Mouse (Mus musculus): ENCODE measurements around the gene Sigirr. TPM values are rescaled to one million over a fixed set of nuclear protein-coding genes. Genes with fewer than 3 reads are reported as not detected.

Sigirr gene
- 35.5 to 39.1 TPM (median 37.6 TPM) in 4 replicates for total RNA-seq (2023; ENCODE audit: inconsistent age)

GRCm38 (mm10) chr7:141099911-141100691 is at the start of gene Sigirr:
TSS of gene Sigirr (minus strand) at chr7:141100572.

GRCm38 (mm10) chr7:141122245-141122644 is 21.9 kb upstream of the Sigirr start, which contains the start of gene Ptdss2:
TSS of gene Ptdss2 (plus strand) at chr7:141122382.

DNA sequence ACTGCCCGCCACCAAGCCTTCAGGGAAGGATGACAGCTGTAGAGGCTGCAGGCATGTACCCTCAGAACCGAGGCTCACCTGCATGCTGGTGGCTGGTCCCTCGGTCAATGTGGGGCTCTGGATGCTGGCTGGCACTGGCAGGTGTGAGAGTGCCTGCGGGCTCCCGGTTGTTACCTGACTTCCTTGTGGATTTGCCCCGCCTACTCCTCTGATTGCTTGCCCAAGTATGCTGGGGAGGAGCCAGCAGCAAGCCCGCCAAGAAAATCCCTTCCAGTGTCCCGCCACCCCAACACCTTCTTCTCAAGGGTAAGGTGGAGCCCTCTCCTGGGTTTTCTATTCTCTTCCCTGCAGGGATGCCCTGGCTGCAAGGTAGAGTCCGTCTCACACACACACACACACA is 17.3 kb upstream of the Sigirr start, which contains the start of gene Ano9:
TSS of gene Ano9 (minus strand) at position 171 of the 400 bp plus-strand sequence.

GRCm38 (mm10) chr7:141077841-141078240 is 22.5 kb downstream of the Sigirr start, which contains the start of gene Pkp3:
TSS of gene Pkp3 (plus strand) at chr7:141078218.

DNA sequence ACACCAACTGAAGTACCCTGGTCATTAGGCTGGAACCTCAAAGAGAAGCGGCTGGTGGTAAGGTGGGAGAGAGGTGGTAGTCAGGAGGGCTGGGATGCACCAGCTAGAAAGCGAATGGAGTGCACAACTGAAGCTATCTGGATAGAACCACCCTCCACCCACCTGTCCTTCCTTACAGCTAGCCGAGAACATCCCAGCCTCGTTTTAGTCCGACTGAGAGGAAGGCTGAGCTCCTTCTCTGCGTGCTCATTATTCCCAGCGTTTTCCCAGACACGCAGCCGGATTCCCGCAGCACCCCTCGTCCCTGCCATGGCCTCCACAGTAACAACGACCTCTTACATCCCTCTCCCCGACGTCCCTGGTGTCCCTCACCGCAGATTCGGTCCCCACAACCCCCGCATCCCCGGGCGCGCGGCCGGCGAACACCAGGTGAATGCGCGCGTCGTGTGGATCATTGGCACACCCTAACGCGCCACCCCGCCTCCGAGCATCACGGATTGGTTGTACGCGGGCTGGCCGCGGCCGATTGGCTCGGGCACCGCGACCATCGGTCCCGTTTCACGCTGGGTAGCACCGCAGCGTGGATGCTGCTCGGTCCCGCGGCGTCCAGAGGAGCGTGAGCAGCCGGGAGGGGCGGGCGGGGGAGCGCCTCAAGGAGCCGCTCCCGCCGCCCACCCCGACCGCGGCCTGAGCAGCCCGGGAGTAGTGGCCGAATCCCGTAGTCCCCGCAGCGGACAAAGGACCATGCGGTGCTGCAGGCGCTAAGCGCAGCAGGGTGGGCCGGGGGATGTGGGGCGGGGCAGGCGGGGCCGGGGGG is 39.7 kb downstream of the Sigirr start, which contains the start of gene B4galnt4:
TSS of gene B4galnt4 (plus strand) at position 679 of the 817 bp plus-strand sequence.

Other genes starting within 250 kb of the Sigirr start
- gene Gm45785, start 244.2 kb downstream of the Sigirr start, total RNA-seq (2023; ENCODE audit: inconsistent age) = not detected in 4 replicates
- gene Ric8a, start 243.6 kb downstream of the Sigirr start, total RNA-seq (2023; ENCODE audit: inconsistent age) = 89.6 to 105 TPM (median 98.1 TPM) in 4 replicates
- 19.0 to 24.5 TPM (median 21.9 TPM) in 4 replicates for gene Bet1l, start 243.0 kb downstream of the Sigirr start, total RNA-seq (2023; ENCODE audit: inconsistent age)
- gene Psmd13, start 218.6 kb downstream of the Sigirr start, total RNA-seq (2023; ENCODE audit: inconsistent age) = 82.3 to 93.8 TPM (median 86.4 TPM) in 4 replicates
- 9.4 to 10.6 TPM (median 9.8 TPM) in 4 replicates for gene Sirt3, start 218.3 kb downstream of the Sigirr start, total RNA-seq (2023; ENCODE audit: inconsistent age)
- not detected in 4 replicates for gene Cox8b, start 200.1 kb downstream of the Sigirr start, total RNA-seq (2023; ENCODE audit: inconsistent age)
- gene Nlrp6, start 179.7 kb downstream of the Sigirr start, total RNA-seq (2023; ENCODE audit: inconsistent age) = not detected in 4 replicates
- gene Pgghg, start 159.2 kb downstream of the Sigirr start, total RNA-seq (2023; ENCODE audit: inconsistent age) = 16.3 to 20.3 TPM (median 17.9 TPM) in 4 replicates
- gene Ifitm5, start 150.3 kb downstream of the Sigirr start, total RNA-seq (2023; ENCODE audit: inconsistent age) = not detected in 4 replicates
- gene Gm45717, start 144.6 kb downstream of the Sigirr start, total RNA-seq (2023; ENCODE audit: inconsistent age) = not detected in 4 replicates
- 8.8 to 13.3 TPM (median 11.4 TPM) in 4 replicates for gene Ifitm2, start 144.6 kb downstream of the Sigirr start, total RNA-seq (2023; ENCODE audit: inconsistent age)
- gene Ifitm1, start 133.4 kb downstream of the Sigirr start, total RNA-seq (2023; ENCODE audit: inconsistent age) = 1.0 to 1.5 TPM (median 1.4 TPM) in 4 replicates
- 3.6 to 8.8 TPM (median 6.2 TPM) in 4 replicates for gene Ifitm3, start 89.8 kb downstream of the Sigirr start, total RNA-seq (2023; ENCODE audit: inconsistent age)
- 0.90 TPM in 1 of 4 replicates, not detected in the others for gene Ifitm6, start 82.6 kb downstream of the Sigirr start, total RNA-seq (2023; ENCODE audit: inconsistent age)
- not detected in 4 replicates for gene Gm17387, start 71.4 kb downstream of the Sigirr start, total RNA-seq (2023; ENCODE audit: inconsistent age)
- not detected in 4 replicates for gene B4galnt4, start 39.5 kb downstream of the Sigirr start, total RNA-seq (2023; ENCODE audit: inconsistent age)
- 22.4 to 30.5 TPM (median 27.5 TPM) in 4 replicates for gene Pkp3, start 22.4 kb downstream of the Sigirr start, total RNA-seq (2023; ENCODE audit: inconsistent age)
- not detected in 4 replicates for gene Ano9, start 17.2 kb upstream of the Sigirr start, total RNA-seq (2023; ENCODE audit: inconsistent age)
- 7.8 to 11.5 TPM (median 9.6 TPM) in 4 replicates for gene Ptdss2, start 21.8 kb upstream of the Sigirr start, total RNA-seq (2023; ENCODE audit: inconsistent age)
- 67.1 to 79.0 TPM (median 70.2 TPM) in 4 replicates for gene Rnh1, start 72.3 kb upstream of the Sigirr start, total RNA-seq (2023; ENCODE audit: inconsistent age)
- 22.9 to 33.3 TPM (median 30.1 TPM) in 4 replicates for gene Hras, start 93.4 kb upstream of the Sigirr start, total RNA-seq (2023; ENCODE audit: inconsistent age)
- 6.7 to 10.0 TPM (median 8.1 TPM) in 4 replicates for gene Lrrc56, start 93.6 kb upstream of the Sigirr start, total RNA-seq (2023; ENCODE audit: inconsistent age)
- 3.7 to 4.6 TPM (median 4.1 TPM) in 4 replicates for gene Lmntd2, start 113.5 kb upstream of the Sigirr start, total RNA-seq (2023; ENCODE audit: inconsistent age)
- 8.4 to 13.1 TPM (median 10.6 TPM) in 4 replicates for gene Rassf7, start 115.3 kb upstream of the Sigirr start, total RNA-seq (2023; ENCODE audit: inconsistent age)
- gene Phrf1, start 128.2 kb upstream of the Sigirr start, total RNA-seq (2023; ENCODE audit: inconsistent age) = 136 to 148 TPM (median 141 TPM) in 4 replicates
- 32.3 to 66.0 TPM (median 40.5 TPM) in 4 replicates for gene Irf7, start 165.9 kb upstream of the Sigirr start, total RNA-seq (2023; ENCODE audit: inconsistent age)
- gene Cdhr5, start 176.2 kb upstream of the Sigirr start, total RNA-seq (2023; ENCODE audit: inconsistent age) = not detected in 4 replicates
- not detected in 4 replicates for gene Sct, start 178.6 kb upstream of the Sigirr start, total RNA-seq (2023; ENCODE audit: inconsistent age)
- not detected in 4 replicates for gene Drd4, start 191.4 kb upstream of the Sigirr start, total RNA-seq (2023; ENCODE audit: inconsistent age)
- gene Deaf1, start 227.1 kb upstream of the Sigirr start, total RNA-seq (2023; ENCODE audit: inconsistent age) = 33.9 to 38.7 TPM (median 37.0 TPM) in 4 replicates
- 14.7 to 20.5 TPM (median 19.9 TPM) in 4 replicates for gene Tmem80, start 227.2 kb upstream of the Sigirr start, total RNA-seq (2023; ENCODE audit: inconsistent age)
- 1.2 TPM in 1 of 4 replicates, not detected in the others for gene Eps8l2, start 238.3 kb upstream of the Sigirr start, total RNA-seq (2023; ENCODE audit: inconsistent age)